ENCODE assay signal across 16 mouse cellular contexts in the genomic region with DNA sequence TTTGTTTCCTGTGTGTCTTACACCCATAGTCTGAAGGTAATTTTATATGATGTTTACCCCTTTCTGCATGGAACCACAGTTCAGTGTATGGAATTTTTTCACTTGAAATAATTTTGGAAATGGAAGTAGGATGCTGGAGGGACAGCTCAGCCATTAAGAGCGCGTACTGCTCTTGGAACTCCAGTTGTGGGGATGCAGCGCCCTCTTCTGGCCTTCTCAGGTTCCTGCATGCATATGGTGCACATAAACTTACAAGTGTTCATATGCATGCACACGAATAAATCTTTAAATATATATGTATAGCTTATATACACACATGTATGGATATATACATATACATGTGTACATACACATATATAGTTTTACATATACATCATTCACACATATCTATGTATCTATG. TPM values are rescaled to one million over a fixed set of nuclear protein-coding genes. Genes with fewer than 3 reads are reported as not detected.
DNase-seq lines count a peak whose midpoint lies in the region; TF ChIP-seq lines count a peak whose summit lies in the region.
"Had no signal": no experiment of that assay in that cellular context is flagged by ENCODE, and none has a peak within 500 bp of the region (broad histone marks: within the 10 kb centered on the region; RNA-seq: fewer than 3 reads in every experiment).

No protein-coding gene starts in this region.

- TF ChIP-seq POLR2A in liver, adult 2 months (IDR thresholded peaks at IDR 0.05; ENCODE audit: extremely low read depth, insufficient read depth, low read length), result no peak
- TF ChIP-seq POLR2A in cortical plate, adult 2 months (IDR thresholded peaks at IDR 0.05; ENCODE audit: extremely low read depth, insufficient read depth, low read length), result no peak

- H3K9me3 ChIP-seq in E14TG2a.4 (ENCODE audit: low read length), result no peaks in the 10 kb centered on the region
- H3K9me3 ChIP-seq: forebrain, embryonic 10.5 days had no signal

- WGBS in liver, adult 2 months, result 88% methylated on average over 4 of the region's 4 CpGs

- H3K4me1 ChIP-seq in liver, adult 2 months (ENCODE audit: control insufficient read depth, insufficient read depth, low read length), result peaks cover 10% of the 10 kb centered on the region
- H3K4me1 ChIP-seq in E14TG2a.4 (replicated peaks; ENCODE audit: low read depth, low read length), result peaks cover 37% of the 10 kb centered on the region
- H3K4me1 ChIP-seq in cortical plate, adult 2 months (ENCODE audit: control insufficient read depth, insufficient read depth, low read length), result no peaks in the 10 kb centered on the region

- H3K4me3 ChIP-seq in liver, adult 2 months (ENCODE audit: insufficient read depth, low read depth, low read length), result no peak overlapping the region
- H3K4me3 ChIP-seq in E14TG2a.4 (replicated peaks; ENCODE audit: low read length), result no peak overlapping the region
- H3K4me3 ChIP-seq in cortical plate, adult 2 months (ENCODE audit: insufficient read depth, low read length), result no peak overlapping the region
- H3K4me3 ChIP-seq: forebrain, embryonic 10.5 days; myocyte had no signal

- DNase-seq in liver, adult 2 months (ENCODE audit: extremely low read depth, low read depth, low spot score), result no peak
- DNase-seq in liver, result no peak
- peak; percentile 30 to 36 for DNase-seq in B cell, adult 2 months
- no peak for DNase-seq in yolk sac, embryonic 10.5 days (ENCODE audit: low spot score)
- DNase-seq in layer of hippocampus, adult 9-10 months (ENCODE audit: low spot score), result no peak
- DNase-seq: cerebellum, adult 9-11 months; kidney, adult 9 months had no signal

- H3K27ac ChIP-seq in liver, adult 2 months (replicated peaks; ENCODE audit: insufficient read depth, low read depth, low read length), result no peak overlapping the region
- H3K27ac ChIP-seq in cortical plate, adult 2 months (ENCODE audit: insufficient read depth, low read length), result no peak overlapping the region
- H3K27ac ChIP-seq: forebrain, embryonic 10.5 days had no signal

- H3K9ac ChIP-seq in liver, adult 2 months (ENCODE audit: low read depth, low read length), result no peak overlapping the region

- H3K79me2 ChIP-seq in liver, adult 2 months (ENCODE audit: control insufficient read depth, insufficient read depth, low read length), result no peaks in the 10 kb centered on the region

- H3K27me3 ChIP-seq in liver, adult 2 months (ENCODE audit: control insufficient read depth, insufficient read depth, low read length), result no peaks in the 10 kb centered on the region
- H3K27me3 ChIP-seq in E14TG2a.4 (ENCODE audit: insufficient read depth, low read length), result no peaks in the 10 kb centered on the region

- H3K36me3 ChIP-seq in liver, adult 2 months (ENCODE audit: control insufficient read depth, insufficient read depth, low read length), result peaks cover 8% of the 10 kb centered on the region
- H3K36me3 ChIP-seq in E14TG2a.4 (ENCODE audit: insufficient read depth, low read length), result no peaks in the 10 kb centered on the region
- H3K36me3 ChIP-seq: forebrain, embryonic 10.5 days had no signal

- peak; percentile 63 for TF ChIP-seq CTCF in liver, adult 2 months (IDR thresholded peaks at IDR 0.05; ENCODE audit: low read depth, low read length)
- TF ChIP-seq CTCF in E14TG2a.4 (conservative IDR thresholded peaks at IDR 0.05; ENCODE audit: low read length), result peak; percentile 76
- 0 out of 2 replicates have a peak, but pooled peaks have one; percentile 13 for TF ChIP-seq CTCF in cortical plate, adult 2 months (IDR thresholded peaks at IDR 0.05; ENCODE audit: extremely low read depth, insufficient read depth, low read length)

RNA-seq across cellular contexts. Expression of a gene that starts 24.4 kb away (rescaled TPM):
- total RNA-seq in liver, adult 2 months (2014; rRNA removed), result 10.2 and 12.6 TPM in 2 replicates
- 14.6 and 15.3 TPM in 2 replicates for polyA plus RNA-seq in liver, adult 2 months (2012; rRNA removed)
- 2.6 and 3.4 TPM in 2 replicates for polyA plus RNA-seq in cortical plate, adult 2 months (2012; rRNA removed)

RNA-seq across cellular contexts. Expression of a gene that starts 30.2 kb away (rescaled TPM):
- 5.5 and 13.4 TPM in 2 replicates for total RNA-seq in liver, adult 2 months (2014; rRNA removed)
- polyA plus RNA-seq in liver, adult 2 months (2012; rRNA removed), result 24.5 and 25.8 TPM in 2 replicates
- not detected in 2 replicates for polyA plus RNA-seq in cortical plate, adult 2 months (2012; rRNA removed)
- total RNA-seq: layer of hippocampus, postnatal 25 days; megakaryocyte progenitor cell, adult 5-6 weeks had no signal
- polyA plus RNA-seq: embryonic facial prominence, embryonic 11.5 days; forebrain, embryonic 10.5 days; hindbrain, embryonic 11.5 days; limb, embryonic 14.5 days; myocyte had no signal

Comparison
In these comparisons a context has a peak if more than half of its experiments do, and no peak if none do; other contexts are left out.
1. DNase-seq: peak in B cell, adult 2 months (2 of 2); none in liver, adult 2 months (single experiment), liver (single experiment), yolk sac, embryonic 10.5 days (single experiment) and layer of hippocampus, adult 9-10 months (single experiment).
2. CTCF ChIP-seq: peak in every context shown above with its lines; median percentile 76 in E14TG2a.4; 63 in liver, adult 2 months; 13 in cortical plate, adult 2 months.
3. RNA of a gene that starts 30.2 kb away (polyA plus RNA-seq): 24.5 to 25.8 TPM in liver, adult 2 months; not detected in cortical plate, adult 2 months; every median in the first group is over 10 times any median in the second.